Mouse (Mus musculus): ENCODE measurements around the gene Phox2a.
A peak's percentile ranks its signal among the peaks of the same experiment; 100 is the strongest.

Phox2a gene

GRCm38 (mm10) chr7:101837606-101838471, 19.7 kb downstream of the Phox2a start, which contains the start of gene Inppl1:
TSS of gene Inppl1 (minus strand) at chr7:101838229.
- DNase-seq (ENCODE audit: low spot score in 2 of 2) = peak; percentile 56 to 84

GRCm38 (mm10) chr7:101844186-101844585, 26.1 kb downstream of the Phox2a start:
- no peak for DNase-seq (ENCODE audit: low spot score in 2 of 2)

GRCm38 (mm10) chr7:101847934-101848333, 29.8 kb downstream of the Phox2a start:
- no peak for DNase-seq (ENCODE audit: low spot score in 2 of 2)

- DNase-seq (ENCODE audit: low spot score in 2 of 2) = no peak
Observed at GRCm38 (mm10) chr7:101851689-101852088, 33.6 kb downstream of the Phox2a start.

- no peak for DNase-seq (ENCODE audit: low spot score in 2 of 2)
Observed at GRCm38 (mm10) chr7:101852846-101853245, 34.7 kb downstream of the Phox2a start.

- no peak for DNase-seq (ENCODE audit: low spot score in 2 of 2)
Observed at GRCm38 (mm10) chr7:101853816-101854215, 35.7 kb downstream of the Phox2a start.

GRCm38 (mm10) chr7:101857094-101857493, 39.0 kb downstream of the Phox2a start, which contains the start of gene Folr2:
TSS of gene Folr2 (minus strand) at chr7:101857194.
- no peak for DNase-seq (ENCODE audit: low spot score in 2 of 2)

GRCm38 (mm10) chr7:101858362-101858761, 40.2 kb downstream of the Phox2a start:
- no peak for DNase-seq (ENCODE audit: low spot score in 2 of 2)

- DNase-seq (ENCODE audit: low spot score in 2 of 2) = no peak
Observed at GRCm38 (mm10) chr7:101860978-101861377, 42.9 kb downstream of the Phox2a start.

- no peak for DNase-seq (ENCODE audit: low spot score in 2 of 2)
Observed at GRCm38 (mm10) chr7:101862291-101862690, 44.2 kb downstream of the Phox2a start.

- DNase-seq (ENCODE audit: low spot score in 2 of 2) = no peak
Observed at GRCm38 (mm10) chr7:101863415-101863814, 45.3 kb downstream of the Phox2a start, which contains the start of gene Anapc15. TSS of gene Anapc15 (plus strand) at chr7:101863715.

GRCm38 (mm10) chr7:101866491-101867265, 48.6 kb downstream of the Phox2a start:
- no peak for DNase-seq (ENCODE audit: low spot score in 2 of 2)

- DNase-seq (ENCODE audit: low spot score in 2 of 2) = no peak
Observed at GRCm38 (mm10) chr7:101867482-101867881, 49.4 kb downstream of the Phox2a start.

- DNase-seq (ENCODE audit: low spot score in 2 of 2) = no peak
Observed at GRCm38 (mm10) chr7:101868241-101869162, 50.4 kb downstream of the Phox2a start.

- no peak for DNase-seq (ENCODE audit: low spot score in 2 of 2)
Observed at GRCm38 (mm10) chr7:101869163-101869500, 51.0 kb downstream of the Phox2a start.

GRCm38 (mm10) chr7:101870629-101871028, 52.5 kb downstream of the Phox2a start, which contains the start of gene Folr1:
TSS of gene Folr1 (minus strand) at chr7:101870788.
- DNase-seq (ENCODE audit: low spot score in 2 of 2) = no peak

GRCm38 (mm10) chr7:101871296-101871695, 53.2 kb downstream of the Phox2a start:
- DNase-seq (ENCODE audit: low spot score in 2 of 2) = no peak

Data from left cerebral cortex, adult 9 months (tissue).